Mouse (Mus musculus): Measurements from ENCODE around the gene Sh2b2. TPM values are rescaled to one million over a fixed set of nuclear protein-coding genes. Genes with fewer than 3 reads are reported as not detected.

Sh2b2 gene
- total and polyA plus RNA-seq, 3 experiments: 0.27 TPM; not detected in 2

GRCm38 (mm10) chr5:136230348-136231035, 15.9 kb downstream of the Sh2b2 start:
- DNase-seq (ENCODE audit: low spot score): no peak
- no peak for ATAC-seq (ENCODE audit: extremely low read depth, insufficient number of reproducible peaks, low FRiP score, poor library complexity, severe bottlenecking)
- Histone ChIP-seq H3K4me1 (ENCODE audit: insufficient read depth, low read depth, low read length) (no peaks in the 10 kb centered on the region), H3K27me3 (ENCODE audit: insufficient read depth, low read length) (peaks cover 8% of the 10 kb centered on the region; the same call in 1 of the 2 replicates), H3K9me3 (replicated peaks) (no peaks in the 10 kb centered on the region), H3K4me3 (ENCODE audit: low read depth, low read length) (no peak overlapping the region), H3K36me3 (replicated peaks) (no peaks in the 10 kb centered on the region)
- no peak for TF ChIP-seq GATA1 (IDR thresholded peaks at IDR 0.05; ENCODE audit: borderline replicate concordance, low read length)
- TF ChIP-seq POLR2AphosphoS5 (IDR thresholded peaks at IDR 0.05; ENCODE audit: insufficient replicate concordance, low read depth, low read length): no peak
- no peak for TF ChIP-seq GATA2 (IDR thresholded peaks at IDR 0.05; ENCODE audit: borderline replicate concordance, low read depth, low read length)
- no peak for TF ChIP-seq TAL1 (conservative IDR thresholded peaks at IDR 0.05; ENCODE audit: low read depth, low read length)
- no peak for TF ChIP-seq CTCF (IDR thresholded peaks at IDR 0.05; ENCODE audit: low read depth, low read length)

GRCm38 (mm10) chr5:136226246-136226876, 20.0 kb downstream of the Sh2b2 start:
- peaks cover 17% of the 10 kb centered on the region; the same call in 1 of the 2 replicates for H3K27me3 ChIP-seq (ENCODE audit: insufficient read depth, low read length)
- TF ChIP-seq TAL1 (conservative IDR thresholded peaks at IDR 0.05; ENCODE audit: low read depth, low read length) (no peak), GATA1 (IDR thresholded peaks at IDR 0.05; ENCODE audit: borderline replicate concordance, low read length) (no peak), GATA2 (IDR thresholded peaks at IDR 0.05; ENCODE audit: borderline replicate concordance, low read depth, low read length) (no peak), CTCF (IDR thresholded peaks at IDR 0.05; ENCODE audit: low read depth, low read length) (no peak), POLR2AphosphoS5 (IDR thresholded peaks at IDR 0.05; ENCODE audit: insufficient replicate concordance, low read depth, low read length) (no peak)
- no peaks in the 10 kb centered on the region for H3K36me3 ChIP-seq (replicated peaks)
- H3K4me3 ChIP-seq (ENCODE audit: low read depth, low read length): no peak overlapping the region
- H3K4me1 ChIP-seq (ENCODE audit: insufficient read depth, low read depth, low read length): no peaks in the 10 kb centered on the region
- no peaks in the 10 kb centered on the region for H3K9me3 ChIP-seq (replicated peaks)
- no peak for ATAC-seq (ENCODE audit: extremely low read depth, insufficient number of reproducible peaks, low FRiP score, poor library complexity, severe bottlenecking)
- DNase-seq (ENCODE audit: low spot score): no peak

GRCm38 (mm10) chr5:136218585-136218984, 27.8 kb downstream of the Sh2b2 start:
- DNase-seq (ENCODE audit: low spot score): no peak
- Histone ChIP-seq H3K36me3 (replicated peaks) (no peaks in the 10 kb centered on the region), H3K27me3 (ENCODE audit: insufficient read depth, low read length) (peaks cover 17% of the 10 kb centered on the region; the same call in 1 of the 2 replicates), H3K9me3 (replicated peaks) (no peaks in the 10 kb centered on the region), H3K4me3 (ENCODE audit: low read depth, low read length) (no peak overlapping the region), H3K4me1 (ENCODE audit: insufficient read depth, low read depth, low read length) (0 out of 2 replicates have a peak, but pooled peaks cover 3% of the 10 kb centered on the region)
- TF ChIP-seq TAL1 (conservative IDR thresholded peaks at IDR 0.05; ENCODE audit: low read depth, low read length) (no peak), CTCF (IDR thresholded peaks at IDR 0.05; ENCODE audit: low read depth, low read length) (no peak), GATA1 (IDR thresholded peaks at IDR 0.05; ENCODE audit: borderline replicate concordance, low read length) (no peak), GATA2 (IDR thresholded peaks at IDR 0.05; ENCODE audit: borderline replicate concordance, low read depth, low read length) (no peak), POLR2AphosphoS5 (IDR thresholded peaks at IDR 0.05; ENCODE audit: insufficient replicate concordance, low read depth, low read length) (no peak)
- ATAC-seq (ENCODE audit: extremely low read depth, insufficient number of reproducible peaks, low FRiP score, poor library complexity, severe bottlenecking): no peak

- Histone ChIP-seq H3K36me3 (replicated peaks) (no peaks in the 10 kb centered on the region), H3K27me3 (ENCODE audit: insufficient read depth, low read length) (peaks cover 17% of the 10 kb centered on the region; the same call in 1 of the 2 replicates), H3K4me3 (ENCODE audit: low read depth, low read length) (no peak overlapping the region), H3K9me3 (replicated peaks) (no peaks in the 10 kb centered on the region), H3K4me1 (ENCODE audit: insufficient read depth, low read depth, low read length) (0 out of 2 replicates have a peak, but pooled peaks cover 3% of the 10 kb centered on the region)
- TF ChIP-seq GATA1 (IDR thresholded peaks at IDR 0.05; ENCODE audit: borderline replicate concordance, low read length) (no peak), GATA2 (IDR thresholded peaks at IDR 0.05; ENCODE audit: borderline replicate concordance, low read depth, low read length) (no peak), POLR2AphosphoS5 (IDR thresholded peaks at IDR 0.05; ENCODE audit: insufficient replicate concordance, low read depth, low read length) (no peak), CTCF (IDR thresholded peaks at IDR 0.05; ENCODE audit: low read depth, low read length) (no peak), TAL1 (conservative IDR thresholded peaks at IDR 0.05; ENCODE audit: low read depth, low read length) (no peak)
- DNase-seq (ENCODE audit: low spot score) (no peak), ATAC-seq (ENCODE audit: extremely low read depth, insufficient number of reproducible peaks, low FRiP score, poor library complexity, severe bottlenecking) (no peak)
These were observed 28.4 kb downstream of the Sh2b2 start for GRCm38 (mm10) chr5:136217932-136218381.

- Histone ChIP-seq H3K36me3 (replicated peaks) (no peaks in the 10 kb centered on the region), H3K27me3 (ENCODE audit: insufficient read depth, low read length) (peaks cover 17% of the 10 kb centered on the region; the same call in 1 of the 2 replicates), H3K9me3 (replicated peaks) (no peaks in the 10 kb centered on the region), H3K4me3 (ENCODE audit: low read depth, low read length) (no peak overlapping the region), H3K4me1 (ENCODE audit: insufficient read depth, low read depth, low read length) (0 out of 2 replicates have a peak, but pooled peaks cover 3% of the 10 kb centered on the region)
- TF ChIP-seq POLR2AphosphoS5 (IDR thresholded peaks at IDR 0.05; ENCODE audit: insufficient replicate concordance, low read depth, low read length): no peak
- no peak for TF ChIP-seq GATA1 (IDR thresholded peaks at IDR 0.05; ENCODE audit: borderline replicate concordance, low read length)
- no peak for TF ChIP-seq GATA2 (IDR thresholded peaks at IDR 0.05; ENCODE audit: borderline replicate concordance, low read depth, low read length)
- no peak for TF ChIP-seq CTCF (IDR thresholded peaks at IDR 0.05; ENCODE audit: low read depth, low read length)
- no peak for TF ChIP-seq TAL1 (conservative IDR thresholded peaks at IDR 0.05; ENCODE audit: low read depth, low read length)
- DNase-seq (ENCODE audit: low spot score) (no peak), ATAC-seq (ENCODE audit: extremely low read depth, insufficient number of reproducible peaks, low FRiP score, poor library complexity, severe bottlenecking) (no peak)
These were observed 29.2 kb downstream of the Sh2b2 start for GRCm38 (mm10) chr5:136217004-136217665.
